Mouse (Mus musculus) erythroblast, adult 5-6 weeks (primary cell): ENCODE data around the gene Kif28. TPM values are rescaled to one million over a fixed set of nuclear protein-coding genes. Genes with fewer than 3 reads are reported as not detected.
"Not testable (repeated sequence)": the region's sequence is repeated elsewhere in the genome, so short reads cannot be mapped to it uniquely, and the experiment has no call there.

Experiments used
- ATAC-seq: replicated peaks from 2 replicates; pipeline ENCODE4 v1.8.0; 2016; ENCODE audit warnings: moderate number of reproducible peaks, mild to moderate bottlenecking, moderate TSS enrichment, inconsistent platforms; ENCODE audit not compliant: poor library complexity, low FRiP score, severe bottlenecking
- total RNA-seq, 2 experiments: library from RNA; stranded (forward) in 1 of 2; stranded (reverse) in 1 of 2; fragments of 150-400 nt in 1 of 2; fragments of 200-764, 138-1000 nt in 1 of 2; gene quantifications; 2 replicates each; pipeline versions ENCODE4 v1.2.3 to v1.2.4; 2015 to 2017; ENCODE audit warnings: low replicate concordance in 2 of 2

The Kif28 gene
- total RNA-seq, 2 experiments from 2014 or later, result not detected

DNA sequence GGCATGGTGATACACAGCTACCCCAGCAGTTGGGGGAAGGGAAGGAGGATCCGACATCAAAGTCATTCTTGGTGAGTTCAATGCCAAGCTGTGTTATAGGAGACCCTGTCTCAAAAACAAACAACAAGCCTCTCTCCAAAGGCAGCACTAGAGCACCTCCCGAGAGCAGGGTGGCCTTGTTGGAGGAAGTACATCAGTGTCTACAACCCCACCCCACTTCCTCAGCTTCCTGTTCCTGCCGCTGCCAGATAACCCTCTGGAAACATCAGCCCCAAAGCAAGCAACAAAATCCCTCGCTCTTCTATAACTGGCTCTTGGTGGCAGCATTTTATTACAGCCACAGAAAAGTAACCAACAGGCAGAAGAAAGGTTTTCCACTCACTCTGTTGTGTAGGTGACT lies 94.8 kb downstream of the Kif28 start:
- ATAC-seq, result no peak

DNA sequence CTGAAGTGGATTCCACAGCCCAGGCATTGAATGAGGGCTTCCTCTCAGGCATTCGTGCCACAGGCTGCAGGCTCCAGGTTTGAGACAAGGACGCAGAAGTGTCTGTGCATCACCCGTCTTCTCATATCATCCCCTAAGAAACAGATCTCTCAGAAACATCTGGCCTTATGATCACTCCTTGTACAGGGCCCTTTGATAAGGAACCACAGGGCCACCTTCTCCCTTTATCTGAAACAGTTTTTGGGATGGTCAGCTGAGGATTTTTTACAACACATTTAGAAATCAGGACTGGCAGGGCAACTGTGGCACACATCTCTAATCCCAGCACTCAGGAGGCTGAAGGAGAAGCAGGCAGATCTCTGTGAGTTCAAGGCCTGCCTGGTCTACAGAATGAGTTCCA lies 95.7 kb downstream of the Kif28 start:
- ATAC-seq, result no peak

DNA sequence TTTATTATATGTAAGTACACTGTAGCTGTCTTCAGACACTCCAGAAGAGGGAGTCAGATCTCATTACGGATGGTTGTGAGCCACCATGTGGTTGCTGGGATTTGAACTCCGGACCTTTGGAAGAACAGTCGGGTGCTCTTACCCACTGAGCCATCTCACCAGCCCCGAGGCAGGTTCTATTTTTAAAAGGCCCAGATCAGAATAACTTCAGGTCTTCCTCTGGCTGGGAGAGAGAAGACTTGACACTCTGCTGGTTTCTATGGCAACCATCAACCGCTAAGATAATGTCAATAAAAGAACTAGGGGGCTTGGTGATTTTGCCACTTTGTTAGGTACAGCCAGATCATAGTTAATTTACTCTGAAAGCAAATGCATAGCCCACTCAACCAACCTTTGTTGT lies 96.4 kb downstream of the Kif28 start:
- not testable (repeated sequence) for ATAC-seq

DNA sequence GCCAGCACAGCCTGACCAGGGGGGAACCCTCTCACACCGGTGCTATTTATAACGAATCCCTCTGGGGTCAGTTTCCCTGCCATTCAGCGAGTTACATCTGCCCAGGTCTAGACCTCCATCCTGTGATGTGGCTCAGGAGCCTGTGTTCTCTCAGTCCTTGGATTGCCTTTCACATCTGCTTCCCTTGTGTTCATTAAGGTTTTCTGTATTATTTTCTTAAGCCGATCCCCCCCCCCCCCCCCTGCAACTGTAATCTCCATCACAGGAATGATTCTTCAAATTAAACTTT lies 99.1 kb downstream of the Kif28 start:
- ATAC-seq, result peak; percentile 54

Other genes with a start within 250 kb of the Kif28 start
- 3.3 and 6.0 TPM in 2 replicates for gene Smyd3, start 227.2 kb downstream of the Kif28 start, total RNA-seq (2015; ENCODE audit: low replicate concordance)
- 2.1 and 10.3 TPM in 2 replicates for gene Smyd3, start 227.2 kb downstream of the Kif28 start, total RNA-seq (2017; ENCODE audit: low replicate concordance)
- gene Tfb2m, start 199.0 kb downstream of the Kif28 start, total RNA-seq (2015; ENCODE audit: low replicate concordance), result 7.1 and 13.6 TPM in 2 replicates
- 11.7 and 15.6 TPM in 2 replicates for gene Tfb2m, start 199.0 kb downstream of the Kif28 start, total RNA-seq (2017; ENCODE audit: low replicate concordance)
- gene Cnst, start 198.9 kb downstream of the Kif28 start, total RNA-seq (2015; ENCODE audit: low replicate concordance), result 6.9 and 11.7 TPM in 2 replicates
- 18.7 and 20.4 TPM in 2 replicates for gene Cnst, start 198.9 kb downstream of the Kif28 start, total RNA-seq (2017; ENCODE audit: low replicate concordance)
- 9.4 TPM in 1 of 2 replicates, not detected in the other for gene Sccpdh, start 77.1 kb downstream of the Kif28 start, total RNA-seq (2015; ENCODE audit: low replicate concordance)
- gene Sccpdh, start 77.1 kb downstream of the Kif28 start, total RNA-seq (2017; ENCODE audit: low replicate concordance), result 1.4 and 7.4 TPM in 2 replicates
- gene Gm10518, start 58.1 kb upstream of the Kif28 start, total RNA-seq (2015; ENCODE audit: low replicate concordance), result not detected in 2 replicates
- not detected in 2 replicates for gene Gm10518, start 58.1 kb upstream of the Kif28 start, total RNA-seq (2017; ENCODE audit: low replicate concordance)
- 51.4 and 69.0 TPM in 2 replicates for gene Ahctf1, start 58.4 kb upstream of the Kif28 start, total RNA-seq (2015; ENCODE audit: low replicate concordance)
- gene Ahctf1, start 58.4 kb upstream of the Kif28 start, total RNA-seq (2017; ENCODE audit: low replicate concordance), result 53.7 and 67.2 TPM in 2 replicates
- 6.9 and 15.7 TPM in 2 replicates for gene Cdc42bpa, start 215.2 kb upstream of the Kif28 start, total RNA-seq (2015; ENCODE audit: low replicate concordance)
- gene Cdc42bpa, start 215.2 kb upstream of the Kif28 start, total RNA-seq (2017; ENCODE audit: low replicate concordance), result 27.2 and 30.0 TPM in 2 replicates